Mouse (Mus musculus): ENCODE data around the gene Optn.

Optn gene

DNA sequence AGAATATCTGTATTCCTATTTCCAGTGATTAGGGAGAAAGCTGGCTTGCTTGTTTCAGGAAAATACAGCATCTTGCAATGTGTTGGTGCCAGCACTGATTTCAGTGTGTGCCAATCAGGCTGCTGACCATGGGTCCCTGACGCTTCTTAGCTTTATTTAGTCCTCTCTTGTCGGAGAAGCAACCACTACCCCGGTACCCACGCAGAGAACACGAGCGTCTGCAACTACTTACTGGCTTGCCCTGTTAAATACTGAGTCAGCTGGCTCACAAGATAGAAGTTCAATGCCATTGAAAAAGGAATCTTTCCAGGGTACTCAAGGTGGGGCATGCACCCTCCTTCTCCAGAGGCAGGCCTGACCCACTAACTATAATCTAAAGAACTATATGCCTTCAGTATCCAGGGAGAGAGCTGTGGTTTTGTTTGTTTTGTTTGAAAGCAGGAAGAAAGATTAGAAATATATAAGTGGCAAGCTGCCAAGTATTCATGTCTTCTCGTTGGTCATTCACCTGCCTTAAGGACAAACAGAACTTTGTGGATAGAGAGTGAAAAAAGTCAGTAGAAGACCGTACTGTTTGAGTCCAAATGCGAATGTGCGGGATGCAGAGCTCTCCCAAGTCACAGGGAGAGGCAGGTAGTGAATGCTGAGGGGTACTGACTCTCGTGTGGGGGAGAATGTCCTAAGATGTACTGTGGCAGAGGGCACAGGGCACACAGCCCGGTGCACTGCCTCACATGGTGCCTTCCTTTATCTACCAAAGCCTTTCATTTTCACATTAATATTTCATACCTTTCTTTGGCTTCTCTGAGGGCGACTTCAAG lies 24.3 kb downstream of the Optn start:
- ChIA-PET CTCF (no interaction called here), POLR2A (interaction anchor here in 2 of 4 experiments (0.6 to 8.8 kb wide), 6 partner anchors 9 to 28 kb away, joined by 3 to 153 read pairs (median 4); no protein-coding TSS in a partner anchor)

DNA sequence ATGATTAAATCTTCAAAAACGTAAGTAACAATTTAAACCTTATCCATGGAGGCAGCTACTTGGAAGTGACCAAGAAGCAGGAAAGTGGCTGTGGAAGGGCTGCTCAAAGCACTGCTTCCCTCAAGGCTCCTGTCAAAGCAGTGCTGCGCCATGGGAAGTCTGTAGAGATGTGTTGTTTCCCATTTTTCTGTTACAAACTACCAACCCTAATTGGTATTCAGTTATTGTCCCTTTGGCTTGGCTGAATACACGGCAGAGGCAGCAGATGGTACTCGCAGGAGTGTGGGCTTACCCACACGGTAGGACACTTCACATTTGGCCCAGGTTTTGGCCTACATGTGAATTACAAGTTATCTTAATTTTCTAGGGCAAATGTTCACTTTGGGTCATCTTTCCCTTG lies 25.5 kb downstream of the Optn start:
- POLR2A ChIA-PET, result interaction anchor here in 2 of 4 experiments (0.9 to 1.7 kb wide), 5 partner anchors 11 to 806 kb away, joined by 3 to 16 read pairs (median 4); partner anchors contain the start of genes Cdc123 (in 1 of the 2), Nudt5 (in 1 of the 2) and Optn (in 1 of the 2)

GRCm38 (mm10) chr2:5037390-5037789 lies 26.5 kb downstream of the Optn start:
- CTCF ChIA-PET, result interaction anchor here in 1 of 4 experiments (0.8 kb wide), 1 partner anchor 12 kb away, joined by 3 read pairs; no protein-coding TSS in a partner anchor
- POLR2A ChIA-PET, result interaction anchor here in 3 of 4 experiments (0.6 to 1.7 kb wide), 11 partner anchors 10 to 903 kb away, joined by 3 to 16 read pairs (median 3); partner anchors contain the start of genes Optn (in 2 of the 3), Cdc123 (in 1 of the 3), Mcm10 (in 1 of the 3) and Nudt5 (in 1 of the 3)

More for the DNA sequence above, 25.5 kb downstream of the Optn start:
- CTCF ChIA-PET, result interaction anchor here in 1 of 4 experiments (0.8 kb wide), 1 partner anchor 11 kb away, joined by 3 read pairs; no protein-coding TSS in a partner anchor

DNA sequence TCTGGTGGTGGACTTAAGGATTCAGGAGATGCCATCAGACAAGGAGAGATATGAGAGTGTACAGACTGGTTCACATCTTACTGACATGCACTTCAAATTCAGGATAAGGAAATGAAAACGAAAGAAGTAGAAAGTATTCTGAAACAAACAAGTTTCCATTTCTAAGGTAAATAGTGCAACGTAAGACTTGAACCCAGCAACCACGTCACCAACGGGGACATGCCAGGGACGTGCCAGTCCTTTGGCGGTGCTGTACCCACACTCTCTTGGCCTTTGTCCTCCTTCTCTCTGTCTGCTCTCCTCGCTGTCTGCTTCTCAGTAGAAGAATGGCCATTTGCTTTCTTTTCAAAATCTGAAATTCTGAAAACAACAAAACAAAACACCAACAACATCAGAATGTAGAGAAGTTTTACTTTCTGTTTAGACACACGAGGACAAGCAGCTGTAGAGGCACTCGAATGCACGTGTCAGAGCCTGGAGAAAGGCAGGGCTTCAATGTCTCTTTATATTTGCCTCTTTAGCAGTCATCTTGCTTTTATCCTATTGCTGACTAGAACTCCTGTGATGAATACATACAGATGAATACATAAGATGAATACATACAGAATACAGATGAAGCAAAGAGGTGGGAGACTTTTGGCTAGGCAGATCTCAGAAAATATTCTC lies 27.3 kb downstream of the Optn start:
- POLR2A ChIA-PET, result interaction anchor here in 3 of 4 experiments (0.6 to 1.7 kb wide), 7 partner anchors 9 to 904 kb away, joined by 3 to 16 read pairs (median 4); partner anchors contain the start of gene Optn (in 1 of the 3)
- CTCF ChIA-PET, result no interaction called here

GRCm38 (mm10) chr2:5035241-5035640 lies 28.6 kb downstream of the Optn start:
- POLR2A ChIA-PET, result interaction anchor here in 2 of 4 experiments (0.8 to 12.8 kb wide), 9 partner anchors 8 to 36 kb away, joined by 3 to 153 read pairs (median 4); partner anchors contain the start of gene Mcm10 (in 1 of the 2)

DNA sequence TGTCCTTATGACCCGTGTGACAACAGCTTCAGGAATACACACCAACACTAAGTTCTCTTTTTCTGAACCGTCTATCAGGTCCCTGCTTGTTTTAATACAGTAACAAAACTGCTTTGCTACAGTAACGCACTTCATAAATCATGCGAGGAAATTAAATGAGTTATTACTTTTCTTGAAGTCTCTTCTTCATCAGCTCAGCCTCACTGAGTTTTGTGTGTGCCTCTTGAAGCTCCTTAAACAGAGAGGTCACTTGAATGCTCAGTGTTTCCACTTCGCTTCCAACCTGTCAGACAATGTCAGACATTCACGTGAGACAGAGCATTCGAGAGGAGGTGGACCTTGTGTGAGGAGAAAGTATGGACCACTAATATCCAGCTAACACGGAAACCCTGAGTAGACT lies 29.1 kb downstream of the Optn start:
- ChIA-PET CTCF (interaction anchor here in 2 of 4 experiments (1.0 to 1.4 kb wide), 2 partner anchors 9 kb away, joined by 4 to 5 read pairs; no protein-coding TSS in a partner anchor), POLR2A (interaction anchor here in 2 of 4 experiments (0.8 to 12.8 kb wide), 10 partner anchors 8 to 36 kb away, joined by 3 to 153 read pairs (median 5); partner anchors contain the start of gene Mcm10 (in 1 of the 2))

More at GRCm38 (mm10) chr2:5035241-5035640, 28.6 kb downstream of the Optn start:
- CTCF ChIA-PET, result interaction anchor here in 2 of 4 experiments (0.5 to 1.0 kb wide), 2 partner anchors 10 to 46 kb away, joined by 4 to 7 read pairs; no protein-coding TSS in a partner anchor

GRCm38 (mm10) chr2:5033546-5034420 lies 30.1 kb downstream of the Optn start:
- ChIA-PET CTCF (interaction anchor here in 2 of 4 experiments (0.6 to 1.4 kb wide), 4 partner anchors 10 to 235 kb away, joined by 3 to 6 read pairs (median 4); no protein-coding TSS in a partner anchor), POLR2A (interaction anchor here in 3 of 4 experiments (0.6 to 12.8 kb wide), 14 partner anchors 9 to 128 kb away, joined by 3 to 177 read pairs (median 5); partner anchors contain the start of genes Mcm10 (in 2 of the 3) and Optn (in 1 of the 3))

DNA sequence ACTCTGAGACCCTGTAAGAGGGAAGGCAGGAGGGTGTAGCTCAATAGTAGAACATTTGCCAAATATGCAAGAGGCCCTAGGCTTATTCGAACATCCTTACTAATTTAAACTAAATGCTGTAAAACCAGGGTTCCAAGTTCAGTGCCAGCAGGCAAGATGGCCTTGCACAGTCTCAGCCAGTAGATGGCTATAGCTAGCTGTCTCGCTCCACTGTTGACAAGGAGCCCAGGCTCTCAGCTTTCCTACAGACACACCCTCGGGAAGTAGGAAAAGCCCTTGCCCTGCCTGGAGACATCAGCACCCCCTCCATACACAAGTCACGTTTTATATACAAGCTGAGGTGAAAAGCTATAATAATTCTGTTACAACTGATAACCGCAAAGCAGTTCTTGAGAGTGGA lies 31.2 kb downstream of the Optn start:
- ChIA-PET CTCF (interaction anchor here in 2 of 4 experiments (0.6 kb wide), 2 partner anchors 19 to 891 kb away, joined by 3 to 4 read pairs; no protein-coding TSS in a partner anchor), POLR2A (interaction anchor here in 2 of 4 experiments (0.6 to 12.8 kb wide), 12 partner anchors 11 to 100 kb away, joined by 3 to 177 read pairs (median 6); partner anchors contain the start of genes Mcm10 (in 1 of the 2) and Optn (in 1 of the 2))

- ChIA-PET POLR2A (interaction anchor here in 2 of 4 experiments (0.6 to 12.8 kb wide), 10 partner anchors 12 to 913 kb away, joined by 3 to 177 read pairs (median 6); partner anchors contain the start of gene Mcm10 (in 1 of the 2)), CTCF (interaction anchor here in 1 of 4 experiments (0.6 kb wide), 1 partner anchor 141 kb away, joined by 3 read pairs; no protein-coding TSS in a partner anchor)
Observed at GRCm38 (mm10) chr2:5031215-5031614, 32.6 kb downstream of the Optn start.

DNA sequence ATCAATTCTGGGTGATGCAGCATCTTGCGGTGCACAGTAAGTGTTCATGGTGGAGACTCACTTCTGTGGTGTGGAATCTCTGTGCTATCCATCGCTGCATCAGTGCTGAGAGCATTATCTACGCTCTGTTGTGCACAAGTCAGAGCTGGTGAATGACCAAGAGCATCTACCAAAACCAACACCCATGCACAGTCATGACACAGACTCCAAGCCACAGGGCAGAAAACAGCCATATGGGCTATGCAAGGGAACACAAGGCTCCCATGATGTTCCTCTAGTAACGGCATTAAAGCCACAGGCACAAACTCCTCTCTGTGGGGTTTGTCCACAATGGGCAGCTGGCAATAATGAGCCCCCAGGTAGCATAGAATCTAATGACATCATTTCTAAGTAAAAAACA lies 34.0 kb downstream of the Optn start:
- ChIA-PET CTCF (interaction anchor here in 1 of 4 experiments (0.6 to 0.8 kb wide), 2 partner anchors 25 to 40 kb away, joined by 3 read pairs; no protein-coding TSS in a partner anchor), POLR2A (interaction anchor here in 2 of 4 experiments (0.6 to 12.8 kb wide), 10 partner anchors 12 to 148 kb away, joined by 3 to 177 read pairs (median 5); partner anchors contain the start of genes Mcm10 (in 1 of the 2), Optn (in 1 of the 2) and Sephs1 (in 1 of the 2))

DNA sequence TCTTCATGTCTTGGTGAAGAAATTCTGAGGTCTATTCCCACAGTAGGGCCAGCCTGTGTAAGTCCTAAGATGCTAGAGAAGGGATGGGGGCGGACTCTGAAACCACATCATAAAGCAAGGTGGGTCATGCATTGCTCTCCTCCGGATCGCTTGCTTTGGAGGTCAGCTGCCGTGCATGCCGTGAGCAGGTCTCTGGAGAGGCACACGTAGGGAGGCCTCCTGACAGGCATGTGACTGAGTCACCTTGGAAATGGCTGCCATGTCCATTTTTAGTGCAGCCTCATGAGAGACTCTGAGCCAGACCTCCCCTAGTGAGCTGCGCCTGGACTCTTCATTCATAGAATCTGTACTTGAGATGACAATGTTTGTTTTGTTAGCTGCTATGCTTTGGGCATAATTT lies 35.8 kb downstream of the Optn start:
- POLR2A ChIA-PET, result interaction anchor here in 3 of 4 experiments (0.6 to 12.8 kb wide), 22 partner anchors 9 to 144 kb away, joined by 3 to 177 read pairs (median 6); partner anchors contain the start of genes Mcm10 (in 2 of the 3) and Optn (in 1 of the 3)

DNA sequence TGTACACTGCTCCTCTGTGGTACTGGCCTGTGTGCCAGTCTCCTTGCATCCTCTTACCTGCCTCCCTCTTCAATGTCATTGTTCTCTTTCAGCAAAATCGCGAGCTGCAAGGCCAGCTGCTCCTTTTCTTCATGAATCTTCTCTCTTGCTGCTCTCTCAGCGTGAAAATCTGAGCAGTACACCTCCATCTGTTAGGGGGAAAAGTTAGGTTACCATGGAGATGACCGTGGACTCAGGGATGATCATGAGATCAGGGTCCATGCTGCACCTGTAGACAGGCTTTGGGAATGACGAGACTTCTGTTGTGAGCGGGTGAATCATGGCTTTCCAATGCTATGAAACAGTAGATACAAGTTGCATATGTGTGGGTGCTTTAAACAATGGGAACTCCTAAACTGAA lies 36.8 kb downstream of the Optn start:
- ChIA-PET POLR2A (interaction anchor here in 2 of 4 experiments (0.8 to 12.8 kb wide), 16 partner anchors 9 to 143 kb away, joined by 3 to 177 read pairs (median 8); partner anchors contain the start of genes Mcm10 (in 2 of the 2) and Optn (in 1 of the 2)), CTCF (interaction anchor here in 2 of 4 experiments (0.9 to 2.2 kb wide), 3 partner anchors 17 to 132 kb away, joined by 3 to 5 read pairs (median 4); no protein-coding TSS in a partner anchor)

More for the DNA sequence above, 35.8 kb downstream of the Optn start:
- CTCF ChIA-PET, result interaction anchor here in 1 of 4 experiments (1.1 kb wide), 1 partner anchor 16 kb away, joined by 4 read pairs; no protein-coding TSS in a partner anchor

DNA sequence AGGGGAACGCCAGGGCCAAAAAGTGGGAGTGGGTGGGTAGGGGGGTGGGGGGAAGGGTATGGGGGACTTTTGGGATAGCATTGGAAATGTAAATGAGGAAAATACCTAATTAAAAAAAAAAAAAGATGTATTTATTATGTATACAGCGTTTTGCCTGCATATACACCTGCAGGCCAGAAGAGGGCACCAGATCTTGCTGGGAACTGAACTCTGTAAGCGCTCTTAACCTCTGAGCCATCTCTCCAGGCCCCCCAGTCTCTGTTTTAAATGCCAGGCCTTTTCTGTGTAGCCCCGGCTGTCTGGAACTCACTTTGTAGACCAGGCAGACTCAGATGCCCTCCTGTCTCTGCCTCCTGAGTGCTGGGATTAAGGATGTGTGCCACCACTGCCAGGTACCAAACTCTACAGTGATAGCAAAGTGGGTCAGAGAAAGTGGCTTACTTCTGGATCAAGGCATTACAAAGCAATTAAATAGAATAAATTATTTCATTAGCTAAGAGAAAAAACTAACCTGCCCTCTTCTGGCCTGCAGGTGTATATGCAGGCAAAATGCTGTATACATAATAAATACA lies 38.6 kb downstream of the Optn start:
- ChIA-PET CTCF (interaction anchor here in 2 of 4 experiments (0.6 to 2.2 kb wide), 15 partner anchors 10 to 409 kb away, joined by 3 to 6 read pairs (median 3); partner anchors contain the start of gene Optn (in 2 of the 2)), POLR2A (interaction anchor here in 3 of 4 experiments (0.7 to 12.8 kb wide), 12 partner anchors 7 to 1553 kb away, joined by 3 to 177 read pairs (median 7); partner anchors contain the start of genes Mcm10 (in 1 of the 3) and Optn (in 1 of the 3))

DNA sequence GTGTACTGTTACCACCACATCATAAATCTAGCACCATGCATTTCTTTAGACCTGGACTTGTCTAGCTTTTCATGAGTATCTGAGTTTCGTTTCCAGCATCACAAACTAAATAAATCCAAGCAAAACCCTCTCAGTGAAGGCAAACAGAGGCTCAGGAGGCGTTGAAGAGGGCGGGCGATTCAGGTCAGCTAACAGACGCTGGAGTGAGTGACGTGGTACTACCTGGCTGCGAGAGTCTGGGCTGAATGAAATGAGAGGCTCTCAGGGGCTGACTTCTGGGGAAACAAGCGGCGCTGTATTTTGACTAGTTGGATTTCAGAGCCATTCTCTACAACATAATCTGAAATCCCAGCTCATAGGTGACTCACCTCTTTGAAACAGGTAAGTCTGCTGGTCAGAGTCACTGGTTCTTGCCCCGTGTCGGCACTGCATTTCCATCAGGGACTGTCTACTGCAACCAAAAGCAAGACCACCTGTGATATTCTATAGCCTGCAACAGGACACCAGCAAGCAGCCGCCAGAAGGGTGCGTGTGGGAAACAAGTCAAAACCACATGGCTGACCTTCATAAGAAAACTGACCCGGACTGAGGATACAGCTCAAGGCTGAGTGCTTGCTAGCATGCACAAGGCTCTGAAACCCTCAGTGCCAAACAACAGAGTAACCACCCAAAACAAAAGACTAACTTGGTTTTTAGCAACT lies 40.0 kb downstream of the Optn start:
- ChIA-PET CTCF (interaction anchor here in 1 of 4 experiments (0.6 kb wide), 3 partner anchors 108 to 364 kb away, joined by 3 to 4 read pairs (median 3); no protein-coding TSS in a partner anchor), POLR2A (interaction anchor here in 2 of 4 experiments (0.6 to 12.8 kb wide), 19 partner anchors 9 to 322 kb away, joined by 3 to 153 read pairs (median 4); partner anchors contain the start of gene Mcm10 (in 1 of the 2))

GRCm38 (mm10) chr2:5023275-5023674 lies 40.6 kb downstream of the Optn start:
- CTCF ChIA-PET, result interaction anchor here in 1 of 4 experiments (0.6 kb wide), 3 partner anchors 107 to 365 kb away, joined by 3 to 4 read pairs (median 3); no protein-coding TSS in a partner anchor
- POLR2A ChIA-PET, result interaction anchor here in 2 of 4 experiments (0.8 to 12.8 kb wide), 13 partner anchors 8 to 323 kb away, joined by 3 to 153 read pairs (median 4); no protein-coding TSS in a partner anchor

All from embryonic stem cell, embryonic (primary cell).